Mouse (Mus musculus) megakaryocyte progenitor cell, adult 5-6 weeks (primary cell): ENCODE measurements around the gene Vps36. TPM values are rescaled to one million over a fixed set of nuclear protein-coding genes. Genes with fewer than 3 reads are reported as not detected.

Source experiments
- total RNA-seq, 2 experiments: library from RNA; stranded (forward) in 1 of 2; stranded (reverse) in 1 of 2; fragments of 157-497, 149-512 nt in 1 of 2; fragments of 200-1000 nt in 1 of 2; gene quantifications; 2 replicates each; pipeline versions ENCODE4 v1.2.3 to v1.2.4; 2015 to 2017

Gene Vps36
- total RNA-seq, 2 experiments from 2014 or later: 43.3 to 44.6 TPM

Other genes starting within 250 kb of the Vps36 start
- gene Defb13, start 246.0 kb upstream of the Vps36 start, total RNA-seq (2015): not detected in 2 replicates
- gene Defb13, start 246.0 kb upstream of the Vps36 start, total RNA-seq (2017): not detected in 2 replicates
- gene Fam90a1a, start 234.1 kb upstream of the Vps36 start, total RNA-seq (2015): not detected in 2 replicates
- not detected in 2 replicates for gene Fam90a1a, start 234.1 kb upstream of the Vps36 start, total RNA-seq (2017)
- not detected in 2 replicates for gene Ccdc70, start 223.0 kb upstream of the Vps36 start, total RNA-seq (2015)
- gene Ccdc70, start 223.0 kb upstream of the Vps36 start, total RNA-seq (2017): not detected in 2 replicates
- gene Atp7b, start 132.5 kb upstream of the Vps36 start, total RNA-seq (2015): 3.6 and 5.1 TPM in 2 replicates
- 2.1 and 3.9 TPM in 2 replicates for gene Atp7b, start 132.5 kb upstream of the Vps36 start, total RNA-seq (2017)
- gene Alg11, start 132.1 kb upstream of the Vps36 start, total RNA-seq (2015): 11.2 and 11.8 TPM in 2 replicates
- 11.4 and 15.4 TPM in 2 replicates for gene Alg11, start 132.1 kb upstream of the Vps36 start, total RNA-seq (2017)
- gene Nek5, start 67.8 kb upstream of the Vps36 start, total RNA-seq (2015): not detected in 2 replicates
- gene Nek5, start 67.8 kb upstream of the Vps36 start, total RNA-seq (2017): not detected in 2 replicates
- gene Nek3, start 26.4 kb upstream of the Vps36 start, total RNA-seq (2015): 2.3 and 3.7 TPM in 2 replicates
- gene Nek3, start 26.4 kb upstream of the Vps36 start, total RNA-seq (2017): 2.8 and 5.0 TPM in 2 replicates
- gene Ckap2, start 7.0 kb upstream of the Vps36 start, total RNA-seq (2015): 44.7 and 46.0 TPM in 2 replicates
- 33.6 and 36.4 TPM in 2 replicates for gene Ckap2, start 7.0 kb upstream of the Vps36 start, total RNA-seq (2017)
- gene Thsd1, start 34.5 kb downstream of the Vps36 start, total RNA-seq (2015): 1.8 and 2.2 TPM in 2 replicates
- gene Thsd1, start 34.5 kb downstream of the Vps36 start, total RNA-seq (2017): 0.92 and 1.9 TPM in 2 replicates
- not detected in 2 replicates for gene Tpte, start 90.6 kb downstream of the Vps36 start, total RNA-seq (2015)
- not detected in 2 replicates for gene Tpte, start 90.6 kb downstream of the Vps36 start, total RNA-seq (2017)
- 9.4 and 10.0 TPM in 2 replicates for gene Slc25a15, start 205.8 kb downstream of the Vps36 start, total RNA-seq (2015)
- 11.9 and 13.2 TPM in 2 replicates for gene Slc25a15, start 205.8 kb downstream of the Vps36 start, total RNA-seq (2017)
- 22.8 and 26.3 TPM in 2 replicates for gene Mrps31, start 218.6 kb downstream of the Vps36 start, total RNA-seq (2015)
- 30.0 and 34.7 TPM in 2 replicates for gene Mrps31, start 218.6 kb downstream of the Vps36 start, total RNA-seq (2017)